Mouse (Mus musculus) CH12.LX (cell line): Measurements from ENCODE around the gene Ap5b1. TPM values are rescaled to one million over a fixed set of nuclear protein-coding genes. Genes with fewer than 3 reads are reported as not detected.

Experiments used
- DNase-seq: peaks from one replicate; pipeline ENCODE4 v3.0.0-alpha.2; 2013; ENCODE audit errors: extremely low read depth
- H3K27ac ChIP-seq: 2 replicates; pipeline ENCODE4 v1.5.1; 2012; ENCODE audit warnings: low read depth, mild to moderate bottlenecking, control low read depth, moderate library complexity; ENCODE audit not compliant: insufficient read depth
- H3K27me3 ChIP-seq: replicated peaks from 2 replicates; pipeline ENCODE3; 2012; ENCODE audit warnings: inconsistent platforms
- H3K36me3 ChIP-seq, 2 experiments: replicated peaks in 1 of 2; 2 replicates each; pipeline versions ENCODE3 to v1.6.1; 2012; ENCODE audit warnings: inconsistent platforms in 1 of 2, low read length in 1 of 2, mild to moderate bottlenecking in 1 of 2, mixed read lengths in 1 of 2, moderate library complexity in 1 of 2; ENCODE audit not compliant: control insufficient read depth in 1 of 2, insufficient read depth in 1 of 2
- H3K4me1 ChIP-seq, 2 experiments: 2 replicates each; pipeline ENCODE4 v1.6.1; 2012; ENCODE audit warnings: inconsistent platforms in 1 of 2, moderate library complexity in 1 of 2; ENCODE audit not compliant: insufficient read depth in 2 of 2, control insufficient read depth in 1 of 2
- H3K4me2 ChIP-seq: 2 replicates; pipeline ENCODE4 v1.6.1; 2012; ENCODE audit warnings: low read depth, mild to moderate bottlenecking, control low read depth; ENCODE audit not compliant: poor library complexity, insufficient read depth, severe bottlenecking
- H3K4me3 ChIP-seq, 3 experiments: fragments of 150-350 bp in 1 of 3; sonication (generic) in 1 of 3; replicated peaks in 1 of 3; 2 replicates each; pipeline versions ENCODE3 to v1.5.1; 2011 to 2012; ENCODE audit warnings: low read depth in 2 of 3, low read length in 2 of 3, mild to moderate bottlenecking in 2 of 3, moderate library complexity in 2 of 3, control low read depth in 1 of 3, improper control_type of control experiment in 1 of 3, inconsistent platforms in 1 of 3, mixed read lengths in 1 of 3; ENCODE audit not compliant: poor library complexity in 1 of 3
- H3K79me2 ChIP-seq: replicated peaks from 2 replicates; pipeline ENCODE4 v1.6.1; 2012; ENCODE audit warnings: mild to moderate bottlenecking, moderate library complexity; ENCODE audit not compliant: control insufficient read depth, poor library complexity, insufficient read depth, severe bottlenecking; ENCODE audit errors: extremely low read depth
- H3K9ac ChIP-seq: 2 replicates; pipeline ENCODE4 v1.6.1; 2012; ENCODE audit warnings: low read depth, mild to moderate bottlenecking, control low read depth, moderate library complexity; ENCODE audit not compliant: insufficient read depth
- H3K9me3 ChIP-seq: replicated peaks from 2 replicates; pipeline ENCODE3; 2012; ENCODE audit warnings: low read length, inconsistent platforms, mixed read lengths
- BHLHE40 ChIP-seq: IDR thresholded peaks from 2 replicates; pipeline ENCODE4 v1.6.1; 2011; ENCODE audit warnings: mild to moderate bottlenecking, low read depth, low read length, improper control_type of control experiment
- CHD2 ChIP-seq: IDR thresholded peaks from 2 replicates; pipeline ENCODE4 v1.6.1; 2011; ENCODE audit warnings: low read length, improper control_type of control experiment
- CTCF ChIP-seq, 2 experiments: IDR thresholded peaks in 1 of 2; conservative IDR thresholded peaks in 1 of 2; 2 replicates each; pipeline ENCODE4 v1.5.1; 2011 to 2012; ENCODE audit warnings: low read depth in 2 of 2, low read length in 2 of 2, improper control_type of control experiment in 1 of 2, inconsistent platforms in 1 of 2, mild to moderate bottlenecking in 1 of 2, moderate library complexity in 1 of 2
- ETS1 ChIP-seq: conservative IDR thresholded peaks from 2 replicates; pipeline ENCODE4 v1.6.1; 2012; ENCODE audit warnings: low read depth, mild to moderate bottlenecking, inconsistent platforms, low read length, improper control_type of control experiment, moderate library complexity
- IRF4 ChIP-seq: IDR thresholded peaks from 2 replicates; pipeline ENCODE4 v1.6.1; 2014; ENCODE audit warnings: low read depth, mild to moderate bottlenecking, inconsistent platforms, low read length, improper control_type of control experiment
- MAFK ChIP-seq: IDR thresholded peaks from 2 replicates; pipeline ENCODE4 v1.6.1; 2011; ENCODE audit warnings: low read length, improper control_type of control experiment; ENCODE audit not compliant: insufficient replicate concordance
- MEF2A ChIP-seq: IDR thresholded peaks from 2 replicates; pipeline ENCODE4 v1.6.1; 2014; ENCODE audit warnings: low read depth, mild to moderate bottlenecking, inconsistent platforms, low read length, improper control_type of control experiment, borderline replicate concordance
- MXI1 ChIP-seq: IDR thresholded peaks from 2 replicates; pipeline ENCODE4 v1.6.1; 2011; ENCODE audit warnings: mild to moderate bottlenecking, low read depth, low read length, improper control_type of control experiment
- MYC ChIP-seq: IDR thresholded peaks from 2 replicates; pipeline ENCODE4 v1.6.1; 2011; ENCODE audit warnings: low read depth, mild to moderate bottlenecking, improper control_type of control experiment, low read length
- NELFE ChIP-seq: IDR thresholded peaks from 2 replicates; pipeline ENCODE4 v1.6.1; 2011; ENCODE audit warnings: low read depth, low read length, improper control_type of control experiment
- SMC3 ChIP-seq: IDR thresholded peaks from 2 replicates; pipeline ENCODE4 v1.6.1; 2011; ENCODE audit warnings: low read depth, low read length, improper control_type of control experiment
- TBP ChIP-seq: conservative IDR thresholded peaks from 2 replicates; pipeline ENCODE4 v1.6.1; 2011; ENCODE audit warnings: low read depth, low read length, improper control_type of control experiment
- ZMIZ1 ChIP-seq: IDR thresholded peaks from 2 replicates; pipeline ENCODE4 v1.6.1; 2012; ENCODE audit warnings: low read depth, mild to moderate bottlenecking, inconsistent platforms, low read length, improper control_type of control experiment
- ZNF384 ChIP-seq: IDR thresholded peaks from 2 replicates; pipeline ENCODE4 v1.6.1; 2012; ENCODE audit warnings: low read depth, low read length, improper control_type of control experiment, inconsistent platforms
- dilution Hi-C: fragments of 300-500 bp; cut with MboI; formaldehyde crosslinking; loops from 2 replicates; pipeline ENCODE4 v1.14.3; 2020; ENCODE audit warnings: low sequenced_read_pairs; ENCODE audit not compliant: extremely low pct_unique_long_range_greater_than_20kb, extremely low pct_ligation_motif_present
- in situ Hi-C: fragments of 300-500 bp; cut with MboI; formaldehyde crosslinking; loops from 3 replicates; pipeline ENCODE4 v1.14.3; 2019; ENCODE audit warnings: low sequenced_read_pairs, low pct_ligation_motif_present, low pct_unique_long_range_greater_than_20kb, mixed read lengths
- polyA plus RNA-seq: library from polyadenylated mRNA; unstranded; fragments of >175 nt; gene quantifications from 2 replicates; pipeline ENCODE4 v1.2.1, GENCODE M21; 2012; ENCODE audit warnings: low read depth; ENCODE audit not compliant: insufficient read length
- total RNA-seq, 2 experiments: library from RNA; depleted of rRNA; stranded (reverse); fragments of 300-350 nt in 1 of 2; fragments of >200 nt in 1 of 2; gene quantifications; 2 replicates each; pipeline ENCODE4 v1.2.3; 2012 to 2014

Ap5b1 gene
- total and polyA plus RNA-seq, 3 experiments, result 3.6 to 9.6 (median 8.5) TPM

DNA sequence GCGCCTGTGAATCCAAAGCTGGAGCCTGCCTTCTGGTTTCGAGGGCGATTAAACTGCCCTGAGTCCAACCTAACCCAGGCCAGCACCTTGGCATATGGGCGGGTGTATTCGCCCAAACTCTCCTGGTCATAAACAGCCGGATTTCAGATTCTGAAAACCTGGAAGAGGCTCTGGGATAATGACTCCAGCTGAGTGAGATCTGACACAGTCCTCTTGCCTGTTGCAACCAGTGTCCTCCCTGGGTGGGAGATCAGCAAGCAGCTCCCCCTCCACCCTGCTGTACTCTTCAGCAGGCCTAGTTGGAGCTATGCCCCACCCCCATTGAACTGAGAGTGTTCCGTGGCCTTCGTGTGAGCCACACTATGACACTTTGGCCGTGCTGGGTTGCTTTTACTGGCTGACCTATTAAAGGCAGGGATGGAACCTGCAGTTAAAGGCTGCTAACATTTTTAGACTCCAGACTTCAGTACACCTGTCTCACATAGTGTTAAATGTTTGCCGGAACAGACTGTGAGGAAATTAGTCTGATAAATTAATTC lies 6.5 kb upstream of the Ap5b1 start:
- Histone ChIP-seq H3K27me3 (peaks cover 83% of the 10 kb centered on the region), H3K4me3 (no peak overlapping the region), H3K4me1 (peaks cover 0 to 2% of the 10 kb centered on the region in 2 experiments; a peak in 1 of 4 replicates), H3K4me2 (no peak overlapping the region), H3K79me2 (no peaks in the 10 kb centered on the region), H3K36me3 (no peaks in the 10 kb centered on the region), H3K9ac (no peak overlapping the region), H3K9me3 (peaks cover 18% of the 10 kb centered on the region), H3K27ac (no peak overlapping the region)
- dilution Hi-C loops (no loop called here), in situ Hi-C loops (loop anchor here (5.0 kb wide), 1 partner anchor 34 kb away; no protein-coding TSS in a partner anchor)
- DNase-seq, result no peak
- TF ChIP-seq BHLHE40 (no peak), MEF2A (no peak), SMC3 (no peak), ZMIZ1 (no peak), TBP (no peak), CTCF (conservative IDR thresholded peaks at IDR 0.05 in 1 of 2, IDR thresholded peaks at IDR 0.05 in 1 of 2; ENCODE audit: low read depth in 2 of 2, low read length in 2 of 2) (no peak), MXI1 (no peak), ZNF384 (no peak), MYC (no peak), ETS1 (no peak), MAFK (no peak)

DNA sequence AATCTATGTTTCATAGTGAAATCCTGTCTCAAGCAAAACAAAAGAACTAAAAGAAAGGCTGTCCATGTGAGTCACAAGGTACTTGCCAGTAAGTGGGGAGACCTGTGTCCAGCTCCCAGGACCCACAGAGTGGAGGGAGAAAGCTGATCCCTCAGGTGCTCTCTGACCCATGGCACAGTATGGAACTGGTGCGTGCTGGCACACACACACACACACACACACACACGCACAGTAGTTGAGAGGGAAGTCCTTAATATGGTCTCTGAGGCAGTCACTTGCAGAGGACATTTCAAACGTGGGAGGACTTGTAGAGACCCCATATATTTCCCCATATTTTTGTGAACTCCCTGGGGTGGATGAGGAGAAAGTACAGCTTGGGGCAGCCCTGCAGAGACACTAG lies 5.9 kb upstream of the Ap5b1 start:
- Histone ChIP-seq H3K4me1 (peaks cover 0 to 8% of the 10 kb centered on the region in 2 experiments; a peak in 2 of 4 replicates), H3K27me3 (peaks cover 83% of the 10 kb centered on the region), H3K9me3 (peaks cover 18% of the 10 kb centered on the region), H3K4me2 (no peak overlapping the region), H3K27ac (no peak overlapping the region)
- no peak for DNase-seq
- in situ Hi-C loops, result loop anchor here (5.0 kb wide), 1 partner anchor 35 kb away; no protein-coding TSS in a partner anchor
- TF ChIP-seq BHLHE40, result no peak
- TF ChIP-seq NELFE, result no peak
- no peak for TF ChIP-seq CHD2
- TF ChIP-seq ZMIZ1, result no peak
- no peak for TF ChIP-seq IRF4
- TF ChIP-seq, all 38 proteins: peak for 0
- H3K79me2 ChIP-seq, result no peaks in the 10 kb centered on the region
- no peak overlapping the region for H3K9ac ChIP-seq
- H3K36me3 ChIP-seq, result no peaks in the 10 kb centered on the region
- dilution Hi-C loops, result no loop called here
- H3K4me3 ChIP-seq, result no peak overlapping the region
